Mouse (Mus musculus): ENCODE measurements around the gene Kctd6. TPM values are rescaled to one million over a fixed set of nuclear protein-coding genes. Genes with fewer than 3 reads are reported as not detected.

The Kctd6 gene
- total and polyA plus RNA-seq, 2 experiments from 2014 or later: 23.1 to 42.8 TPM

DNA sequence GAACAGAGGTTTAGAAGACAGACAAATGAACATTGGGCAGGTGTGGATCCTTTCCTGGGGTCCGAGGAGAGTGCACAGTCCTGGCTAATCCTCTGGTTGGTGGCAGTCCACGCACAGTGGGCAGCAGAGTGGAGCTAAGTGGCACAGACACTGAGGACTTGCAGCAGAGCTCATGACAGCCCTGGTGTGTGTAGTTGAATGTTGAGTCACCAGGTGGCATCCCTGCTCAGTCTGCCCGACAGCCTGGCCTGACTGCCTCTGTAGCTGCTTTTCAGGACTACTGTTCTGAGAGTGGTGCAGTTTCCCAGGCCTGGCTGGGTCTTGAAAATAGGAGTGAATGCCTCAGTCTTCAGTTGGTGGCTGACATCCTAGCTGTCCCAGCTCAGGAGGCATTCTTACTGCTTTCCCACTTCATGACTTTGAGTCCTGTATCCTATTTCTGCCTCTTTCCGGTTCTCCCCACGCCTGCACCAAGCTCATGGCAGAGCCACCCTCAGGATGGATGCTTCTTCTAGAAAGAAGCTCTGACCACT is 28.5 kb downstream of the Kctd6 start:
- Histone ChIP-seq H3K27ac (ENCODE audit: low read depth, low read length) (peak overlapping the region; percentile 44; the same call in 1 of the 2 replicates), H3K4me1 (ENCODE audit: insufficient read depth, low read length) (no peaks in the 10 kb centered on the region), H3K4me2 (ENCODE audit: low read depth, low read length, poor library complexity, severe bottlenecking) (no peak overlapping the region), H3K4me3 (ENCODE audit: low read depth, low read length) (no peak overlapping the region), H3K9me3 (ENCODE audit: low read length) (no peaks in the 10 kb centered on the region), H3K9ac (replicated peaks; ENCODE audit: low read length, poor library complexity, severe bottlenecking) (0 out of 2 replicates have a peak overlapping the region, but pooled peaks have one; percentile 24), H3K27me3 (ENCODE audit: insufficient read depth, low read length) (no peaks in the 10 kb centered on the region), H3K36me3 (ENCODE audit: insufficient read depth, low read length) (no peaks in the 10 kb centered on the region)
- DNase-seq (ENCODE audit: low spot score) (peak; percentile 66), ATAC-seq (ENCODE audit: low FRiP score) (peak; percentile 84)
- peak; percentile 74 for TF ChIP-seq CTCF (IDR thresholded peaks at IDR 0.05)
- WGBS: 58% methylated on average over 5 of the region's 5 CpGs

DNA sequence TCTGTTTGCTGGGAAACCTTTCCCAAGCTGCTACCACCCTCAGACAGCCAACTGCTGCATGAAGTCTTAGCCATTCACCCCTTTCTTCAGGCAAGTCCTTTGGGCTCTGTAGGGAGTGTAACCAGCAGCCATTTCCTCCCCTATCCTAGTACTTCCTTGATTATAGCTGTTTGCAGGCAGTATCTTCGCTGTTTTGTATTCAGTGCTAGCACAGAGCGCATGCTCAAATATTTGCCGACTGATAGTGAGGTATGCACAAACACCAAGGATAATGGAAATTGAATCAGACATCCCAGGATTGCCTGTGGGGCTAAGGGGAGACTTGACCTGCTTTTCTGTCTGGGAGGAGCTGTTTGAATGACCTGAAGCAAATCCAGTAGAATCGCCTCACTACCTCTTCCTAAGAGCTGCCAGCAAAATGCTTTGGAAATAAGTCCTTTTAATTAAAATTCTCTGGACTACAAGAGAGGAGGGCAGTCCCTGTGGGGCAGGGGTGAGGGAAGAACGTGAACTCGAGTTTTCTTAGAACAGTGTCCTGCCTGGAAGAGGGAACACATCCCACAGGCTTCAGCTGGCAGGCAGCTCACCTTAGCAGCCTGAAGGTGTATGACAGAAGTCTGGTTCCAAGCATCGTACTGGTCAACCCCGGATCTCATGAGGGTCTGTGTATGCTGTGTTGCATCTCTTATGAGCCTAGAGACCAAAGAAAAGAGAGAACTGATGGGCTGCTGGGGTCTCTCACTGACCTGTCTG is 29.4 kb downstream of the Kctd6 start:
- Histone ChIP-seq H3K27me3 (ENCODE audit: insufficient read depth, low read length) (no peaks in the 10 kb centered on the region), H3K9me3 (ENCODE audit: low read length) (no peaks in the 10 kb centered on the region), H3K36me3 (ENCODE audit: insufficient read depth, low read length) (no peaks in the 10 kb centered on the region), H3K4me2 (ENCODE audit: low read depth, low read length, poor library complexity, severe bottlenecking) (no peak overlapping the region), H3K9ac (replicated peaks; ENCODE audit: low read length, poor library complexity, severe bottlenecking) (0 out of 2 replicates have a peak overlapping the region, but pooled peaks have one; percentile 24), H3K4me3 (ENCODE audit: low read depth, low read length) (no peak overlapping the region), H3K4me1 (ENCODE audit: insufficient read depth, low read length) (no peaks in the 10 kb centered on the region), H3K27ac (ENCODE audit: low read depth, low read length) (peak overlapping the region; percentile 44; the same call in 1 of the 2 replicates)
- peak; percentile 51 for ATAC-seq (ENCODE audit: low FRiP score)
- WGBS: 45% methylated on average over 8 of the region's 8 CpGs
- DNase-seq (ENCODE audit: low spot score): peak; percentile 19
- TF ChIP-seq CTCF (IDR thresholded peaks at IDR 0.05): no peak

DNA sequence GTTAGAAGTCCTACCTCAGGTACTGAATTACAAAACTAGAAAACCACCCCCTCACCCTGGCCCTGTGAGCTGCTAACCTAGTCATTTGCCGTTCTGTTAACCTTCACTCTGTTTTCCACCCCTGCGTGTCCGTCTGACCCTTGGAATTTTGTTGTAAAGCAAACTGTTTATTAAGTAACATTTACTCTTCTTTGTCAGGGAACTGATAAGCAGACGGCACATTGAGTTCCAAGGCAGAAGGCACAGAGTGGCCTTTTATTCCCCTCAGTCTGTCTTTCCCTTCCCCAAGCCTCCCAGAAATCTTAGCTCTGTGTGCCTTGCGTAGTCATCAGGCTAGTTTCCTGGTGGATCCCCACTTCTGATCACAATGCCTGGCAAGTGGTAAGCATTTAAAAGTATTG is 30.3 kb downstream of the Kctd6 start:
- Histone ChIP-seq H3K27me3 (ENCODE audit: insufficient read depth, low read length) (no peaks in the 10 kb centered on the region), H3K9ac (replicated peaks; ENCODE audit: low read length, poor library complexity, severe bottlenecking) (no peak overlapping the region)
- 90% methylated on average over 5 of the region's 5 CpGs for WGBS

DNA sequence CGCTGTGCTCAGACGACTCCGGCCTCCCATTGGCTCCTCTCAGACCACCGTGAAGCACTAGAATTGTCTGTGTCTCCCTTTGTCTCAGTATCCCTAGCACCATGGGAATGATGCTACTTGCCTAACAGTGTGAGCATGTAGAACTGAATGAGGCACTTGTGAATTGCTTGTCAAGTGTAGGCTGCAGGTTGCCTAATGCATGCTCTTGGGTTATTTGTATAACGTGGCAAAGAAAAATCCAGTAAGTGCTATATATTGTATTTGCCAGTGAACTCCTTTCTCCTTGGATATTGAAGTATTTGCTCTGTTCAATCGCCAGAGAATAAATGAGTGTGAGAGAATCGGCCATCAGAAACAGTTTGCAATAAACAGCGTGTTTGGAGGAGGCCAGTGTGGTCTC is 32.9 kb downstream of the Kctd6 start:
- H3K4me2 ChIP-seq (ENCODE audit: low read depth, low read length, poor library complexity, severe bottlenecking): no peak overlapping the region
- H3K36me3 ChIP-seq (ENCODE audit: insufficient read depth, low read length): no peaks in the 10 kb centered on the region
- H3K27me3 ChIP-seq (ENCODE audit: insufficient read depth, low read length): no peaks in the 10 kb centered on the region
- no peaks in the 10 kb centered on the region for H3K4me1 ChIP-seq (ENCODE audit: insufficient read depth, low read length)
- DNase-seq (ENCODE audit: low spot score): no peak
- 79% methylated on average over 8 of the region's 8 CpGs for WGBS
- H3K9me3 ChIP-seq (ENCODE audit: low read length): no peaks in the 10 kb centered on the region
- no peak for TF ChIP-seq CTCF (IDR thresholded peaks at IDR 0.05)
- no peak for ATAC-seq (ENCODE audit: low FRiP score)
- H3K4me3 ChIP-seq (ENCODE audit: low read depth, low read length): no peak overlapping the region
- H3K27ac ChIP-seq (ENCODE audit: low read depth, low read length): no peak overlapping the region
- no peak overlapping the region for H3K9ac ChIP-seq (replicated peaks; ENCODE audit: low read length, poor library complexity, severe bottlenecking)

More for the DNA sequence above, 30.3 kb downstream of the Kctd6 start:
- Histone ChIP-seq H3K4me3 (ENCODE audit: low read depth, low read length) (no peak overlapping the region), H3K4me2 (ENCODE audit: low read depth, low read length, poor library complexity, severe bottlenecking) (no peak overlapping the region), H3K36me3 (ENCODE audit: insufficient read depth, low read length) (no peaks in the 10 kb centered on the region), H3K4me1 (ENCODE audit: insufficient read depth, low read length) (no peaks in the 10 kb centered on the region), H3K9me3 (ENCODE audit: low read length) (no peaks in the 10 kb centered on the region), H3K27ac (ENCODE audit: low read depth, low read length) (no peak overlapping the region)
- no peak for TF ChIP-seq CTCF (IDR thresholded peaks at IDR 0.05)
- ATAC-seq (ENCODE audit: low FRiP score) (no peak), DNase-seq (ENCODE audit: low spot score) (no peak)

DNA sequence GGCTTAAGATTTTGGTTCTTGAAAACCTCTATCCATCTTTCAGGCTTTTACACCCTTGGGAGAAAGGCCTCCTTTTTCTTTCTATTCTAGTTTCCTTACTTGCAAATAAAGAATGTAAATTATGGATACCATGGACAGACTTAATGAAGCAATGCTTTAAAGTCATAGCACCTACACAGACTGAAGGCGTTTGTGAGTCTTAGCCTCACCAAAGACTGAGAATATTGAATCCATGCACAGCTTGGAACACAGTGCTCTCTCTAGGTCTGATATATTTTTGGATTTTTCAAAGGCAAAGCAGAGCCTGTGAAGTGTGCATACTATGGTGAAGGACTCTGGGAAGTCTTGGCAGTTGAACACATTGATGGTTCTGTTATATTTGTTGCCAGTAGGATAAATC is 35.3 kb downstream of the Kctd6 start:
- Histone ChIP-seq H3K27me3 (ENCODE audit: insufficient read depth, low read length) (no peaks in the 10 kb centered on the region), H3K27ac (ENCODE audit: low read depth, low read length) (no peak overlapping the region), H3K9me3 (ENCODE audit: low read length) (no peaks in the 10 kb centered on the region), H3K9ac (replicated peaks; ENCODE audit: low read length, poor library complexity, severe bottlenecking) (no peak overlapping the region), H3K4me3 (ENCODE audit: low read depth, low read length) (no peak overlapping the region), H3K4me1 (ENCODE audit: insufficient read depth, low read length) (no peaks in the 10 kb centered on the region), H3K4me2 (ENCODE audit: low read depth, low read length, poor library complexity, severe bottlenecking) (no peak overlapping the region), H3K36me3 (ENCODE audit: insufficient read depth, low read length) (no peaks in the 10 kb centered on the region)
- no peak for TF ChIP-seq CTCF (IDR thresholded peaks at IDR 0.05)
- WGBS: 83% methylated on average over 1 of the region's 1 CpGs
- ATAC-seq (ENCODE audit: low FRiP score): no peak
- DNase-seq (ENCODE audit: low spot score): no peak

DNA sequence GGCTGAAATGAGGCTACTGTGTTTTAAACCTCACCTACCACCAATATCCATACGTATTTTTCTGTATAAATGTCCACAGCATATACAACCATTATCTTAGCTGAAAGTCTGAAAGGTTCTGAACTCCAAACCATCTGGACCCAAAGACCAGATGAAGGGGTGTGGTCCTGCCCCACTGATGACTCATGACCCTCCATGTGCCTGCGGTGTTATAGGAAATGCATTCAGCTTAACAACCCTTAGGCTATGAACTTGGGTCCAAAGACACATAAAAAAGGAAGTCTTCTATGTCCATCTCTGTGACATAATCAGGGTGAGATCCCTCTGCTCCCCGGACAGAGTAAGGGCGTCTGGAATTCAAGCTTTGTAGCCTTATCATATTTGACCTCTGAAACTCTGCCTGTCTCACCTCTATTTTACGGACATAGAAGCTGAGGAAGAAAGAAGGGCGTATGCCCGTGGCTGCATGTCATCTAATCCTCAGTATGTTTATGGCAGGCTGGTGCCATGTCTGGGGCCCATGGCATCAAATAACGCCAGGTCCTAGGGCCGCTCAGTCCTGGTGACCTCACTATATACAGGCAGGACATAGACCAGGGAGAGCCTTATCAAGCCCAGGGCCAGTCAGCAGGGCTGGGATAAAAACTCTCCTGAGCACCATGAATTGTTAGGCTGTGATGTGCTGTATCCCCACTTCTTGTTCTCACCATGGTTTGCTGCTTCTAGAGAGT is 36.4 kb downstream of the Kctd6 start:
- WGBS: 85% methylated on average over 9 of the region's 9 CpGs
- H3K27me3 ChIP-seq (ENCODE audit: insufficient read depth, low read length): no peaks in the 10 kb centered on the region

More for the DNA sequence above, 36.4 kb downstream of the Kctd6 start:
- no peak for TF ChIP-seq CTCF (IDR thresholded peaks at IDR 0.05)
- no peaks in the 10 kb centered on the region for H3K9me3 ChIP-seq (ENCODE audit: low read length)
- H3K4me2 ChIP-seq (ENCODE audit: low read depth, low read length, poor library complexity, severe bottlenecking): no peak overlapping the region
- no peaks in the 10 kb centered on the region for H3K36me3 ChIP-seq (ENCODE audit: insufficient read depth, low read length)
- no peak overlapping the region for H3K4me3 ChIP-seq (ENCODE audit: low read depth, low read length)
- H3K27ac ChIP-seq (ENCODE audit: low read depth, low read length): no peak overlapping the region
- no peaks in the 10 kb centered on the region for H3K4me1 ChIP-seq (ENCODE audit: insufficient read depth, low read length)
- H3K9ac ChIP-seq (replicated peaks; ENCODE audit: low read length, poor library complexity, severe bottlenecking): no peak overlapping the region
- DNase-seq (ENCODE audit: low spot score) (no peak), ATAC-seq (ENCODE audit: low FRiP score) (no peak)

All from midbrain, postnatal 0 days (tissue).